Mouse (Mus musculus) liver, embryonic 15.5 days (tissue): ENCODE results near the gene Afmid. TPM values are rescaled to one million over a fixed set of nuclear protein-coding genes. Genes with fewer than 3 reads are reported as not detected.
"Not testable (repeated sequence)": the region's sequence is repeated elsewhere in the genome, so short reads cannot be mapped to it uniquely, and the experiment has no call there.

Source experiments
- ATAC-seq: fragments of 200-750 bp; cut with Nextera tagmentation; 2 replicates; pipeline ENCODE4 v1.8.0; 2017; ENCODE audit warnings: moderate number of reproducible peaks, mild to moderate bottlenecking, moderate library complexity; ENCODE audit not compliant: insufficient read depth
- H3K27ac ChIP-seq: fragments of 300-500 bp; sonication (generic); replicated peaks from 2 replicates; pipeline ENCODE4 v1.5.1; 2015; ENCODE audit warnings: mild to moderate bottlenecking, inconsistent platforms
- H3K27me3 ChIP-seq: fragments of 300-500 bp; sonication (generic); 2 replicates; pipeline ENCODE4 v1.6.1; 2015; ENCODE audit warnings: mild to moderate bottlenecking, inconsistent platforms
- H3K36me3 ChIP-seq: fragments of 300-500 bp; sonication (generic); replicated peaks from 2 replicates; pipeline ENCODE4 v1.6.1; 2015; ENCODE audit warnings: moderate library complexity, mild to moderate bottlenecking, inconsistent platforms
- H3K4me1 ChIP-seq: fragments of 300-500 bp; sonication (generic); replicated peaks from 2 replicates; pipeline ENCODE4 v1.6.1; 2015; ENCODE audit warnings: inconsistent platforms
- H3K4me2 ChIP-seq: fragments of 300-500 bp; sonication (generic); 2 replicates; pipeline ENCODE4 v1.6.1; 2015; ENCODE audit warnings: moderate library complexity, mild to moderate bottlenecking, inconsistent platforms
- H3K4me3 ChIP-seq: fragments of 300-500 bp; sonication (generic); replicated peaks from 2 replicates; pipeline ENCODE4 v1.5.1; 2015; ENCODE audit warnings: mild to moderate bottlenecking, inconsistent platforms
- H3K9ac ChIP-seq: fragments of 300-500 bp; sonication (generic); 2 replicates; pipeline ENCODE4 v1.6.1; 2015; ENCODE audit warnings: moderate library complexity, mild to moderate bottlenecking, inconsistent platforms
- H3K9me3 ChIP-seq: fragments of 300-500 bp; sonication (generic); replicated peaks from 2 replicates; pipeline ENCODE4 v1.6.1; 2016; ENCODE audit warnings: inconsistent platforms
- WGBS: fragments of 180-500 bp; shearing (Covaris S2); methylation state at CpG from one replicate; pipeline ENCODE4 v1.1.7; 2015; ENCODE audit warnings: mixed read lengths; ENCODE audit not compliant: insufficient replicate concordance; 5-methylcytosine and 5-hydroxymethylcytosine counted together
- polyA plus RNA-seq: library from polyadenylated mRNA; unstranded; fragments of >200 nt; fragmentation: Nextera tagmentation; extraction: Ambion mirVana; gene quantifications from 2 replicates; pipeline ENCODE4 v1.2.1, GENCODE M21; 2015

Gene Afmid
- polyA plus RNA-seq, 1 experiment from 2014 or later: 11.8 TPM

- no peaks in the 10 kb centered on the region for H3K27me3 ChIP-seq
- H3K4me2 ChIP-seq: peak within 1 kb of the TSS; percentile 96
- peak within 1 kb of the TSS; percentile 92 for H3K9ac ChIP-seq
- peak within 1 kb of the TSS; percentile 99 for H3K27ac ChIP-seq
- peak within 1 kb of the TSS; percentile 74 for H3K4me3 ChIP-seq
- H3K9me3 ChIP-seq: no peaks in the 10 kb centered on the region
- peaks cover 78% of the 10 kb centered on the region for H3K4me1 ChIP-seq
- ATAC-seq: peak; percentile 57
- H3K36me3 ChIP-seq: peaks cover 52% of the 10 kb centered on the region
- WGBS: 8% methylated on average over 24 of the region's 24 CpGs
Observed at GRCm38 (mm10) chr11:117781993-117782704, 43.6 kb upstream of the Afmid start, which contains the start of the genes Tmc8 and Tmc6. Tmc8 (plus strand) TSS chr11:117782076. Tmc6 (minus strand) TSS chr11:117782198.

GRCm38 (mm10) chr11:117782705-117783034 lies 43.1 kb upstream of the Afmid start:
- H3K27ac ChIP-seq: peak overlapping the region; percentile 99
- peak overlapping the region; percentile 96 for H3K4me2 ChIP-seq
- H3K4me3 ChIP-seq: peak overlapping the region; percentile 74
- H3K4me1 ChIP-seq: peaks cover 73% of the 10 kb centered on the region
- 10% methylated on average over 9 of the region's 9 CpGs for WGBS
- no peaks in the 10 kb centered on the region for H3K9me3 ChIP-seq
- H3K9ac ChIP-seq: peak overlapping the region; percentile 92
- H3K27me3 ChIP-seq: no peaks in the 10 kb centered on the region
- H3K36me3 ChIP-seq: peaks cover 52% of the 10 kb centered on the region
- no peak for ATAC-seq

- no peaks in the 10 kb centered on the region for H3K27me3 ChIP-seq
- 1% methylated on average over 31 of the region's 31 CpGs for WGBS
- H3K9ac ChIP-seq: peak overlapping the region; percentile 92
- peaks cover 69% of the 10 kb centered on the region for H3K4me1 ChIP-seq
- H3K4me2 ChIP-seq: peak overlapping the region; percentile 96
- no peaks in the 10 kb centered on the region for H3K9me3 ChIP-seq
- peak; percentile 1 for ATAC-seq
- peaks cover 52% of the 10 kb centered on the region for H3K36me3 ChIP-seq
- H3K27ac ChIP-seq: peak overlapping the region; percentile 99
- H3K4me3 ChIP-seq: peak overlapping the region; percentile 74
Observed at GRCm38 (mm10) chr11:117783089-117783488, 42.6 kb upstream of the Afmid start.

GRCm38 (mm10) chr11:117783683-117784309 lies 41.9 kb upstream of the Afmid start:
- 39% methylated on average over 10 of the region's 10 CpGs for WGBS
- H3K4me2 ChIP-seq: peak overlapping the region; percentile 96
- H3K27ac ChIP-seq: peak overlapping the region; percentile 99
- H3K36me3 ChIP-seq: peaks cover 51% of the 10 kb centered on the region
- peak overlapping the region; percentile 92 for H3K9ac ChIP-seq
- no peaks in the 10 kb centered on the region for H3K27me3 ChIP-seq
- H3K4me1 ChIP-seq: peaks cover 62% of the 10 kb centered on the region
- no peaks in the 10 kb centered on the region for H3K9me3 ChIP-seq
- ATAC-seq: peak; percentile 20; the same call in 1 of the 2 replicates
- H3K4me3 ChIP-seq: peak overlapping the region; percentile 74

- H3K9ac ChIP-seq: peak overlapping the region; percentile 17; the same call in 1 of the 2 replicates
- H3K27me3 ChIP-seq: no peaks in the 10 kb centered on the region
- H3K36me3 ChIP-seq: peaks cover 60% of the 10 kb centered on the region
- ATAC-seq: no peak
- peak overlapping the region; percentile 99 for H3K27ac ChIP-seq
- peak overlapping the region; percentile 41 for H3K4me2 ChIP-seq
- H3K9me3 ChIP-seq: no peaks in the 10 kb centered on the region
- H3K4me1 ChIP-seq: peaks cover 70% of the 10 kb centered on the region
- no peak overlapping the region for H3K4me3 ChIP-seq
- WGBS: 13% methylated on average over 10 of the region's 10 CpGs
Observed at GRCm38 (mm10) chr11:117786294-117786693, 39.4 kb upstream of the Afmid start.

- H3K4me2 ChIP-seq, H3K4me3 ChIP-seq, H3K27me3 ChIP-seq, ATAC-seq, H3K9me3 ChIP-seq, H3K9ac ChIP-seq: not testable (repeated sequence)
- Histone ChIP-seq H3K27ac (0 out of 2 replicates have a peak overlapping the region, but pooled peaks have one; percentile 20), H3K4me1 (peaks cover 70% of the 10 kb centered on the region), H3K36me3 (peaks cover 73% of the 10 kb centered on the region)
- 84% methylated on average over 7 of the region's 7 CpGs for WGBS
Observed at GRCm38 (mm10) chr11:117788481-117788880, 37.2 kb upstream of the Afmid start.

GRCm38 (mm10) chr11:117790286-117790685 lies 35.4 kb upstream of the Afmid start:
- peak; percentile 58 for ATAC-seq
- Histone ChIP-seq H3K9me3 (no peaks in the 10 kb centered on the region), H3K4me2 (peak overlapping the region; percentile 80), H3K9ac (peak overlapping the region; percentile 39), H3K27ac (peak overlapping the region; percentile 85), H3K27me3 (no peaks in the 10 kb centered on the region), H3K36me3 (peaks cover 57% of the 10 kb centered on the region), H3K4me1 (peaks cover 67% of the 10 kb centered on the region), H3K4me3 (peak overlapping the region; percentile 46)
- 4% methylated on average over 14 of the region's 14 CpGs for WGBS

- Histone ChIP-seq H3K9ac (peak overlapping the region; percentile 39), H3K36me3 (peaks cover 51% of the 10 kb centered on the region), H3K4me1 (peaks cover 67% of the 10 kb centered on the region), H3K27me3 (no peaks in the 10 kb centered on the region), H3K4me3 (peak overlapping the region; percentile 46), H3K27ac (peak overlapping the region; percentile 85), H3K9me3 (no peaks in the 10 kb centered on the region), H3K4me2 (peak overlapping the region; percentile 80)
- 40% methylated on average over 23 of the region's 23 CpGs for WGBS
- peak; percentile 73 for ATAC-seq
Observed at GRCm38 (mm10) chr11:117790703-117791440, 34.9 kb upstream of the Afmid start.

GRCm38 (mm10) chr11:117791441-117791761 lies 34.3 kb upstream of the Afmid start:
- Histone ChIP-seq H3K9ac (peak overlapping the region; percentile 39; the same call in 1 of the 2 replicates), H3K4me3 (no peak overlapping the region), H3K36me3 (peaks cover 46% of the 10 kb centered on the region), H3K27ac (peak overlapping the region; percentile 85), H3K4me2 (peak overlapping the region; percentile 80), H3K4me1 (peaks cover 68% of the 10 kb centered on the region), H3K27me3 (no peaks in the 10 kb centered on the region), H3K9me3 (no peaks in the 10 kb centered on the region)
- no peak for ATAC-seq
- WGBS: 82% methylated on average over 9 of the region's 9 CpGs

GRCm38 (mm10) chr11:117792281-117792888 lies 33.3 kb upstream of the Afmid start:
- no peaks in the 10 kb centered on the region for H3K9me3 ChIP-seq
- H3K4me3 ChIP-seq: peak overlapping the region; percentile 47
- peak overlapping the region; percentile 58 for H3K9ac ChIP-seq
- H3K4me1 ChIP-seq: peaks cover 75% of the 10 kb centered on the region
- ATAC-seq: peak; percentile 74
- peak overlapping the region; percentile 80 for H3K4me2 ChIP-seq
- peaks cover 36% of the 10 kb centered on the region for H3K36me3 ChIP-seq
- 8% methylated on average over 22 of the region's 22 CpGs for WGBS
- peak overlapping the region; percentile 85 for H3K27ac ChIP-seq
- H3K27me3 ChIP-seq: no peaks in the 10 kb centered on the region
